Mouse (Mus musculus) left cerebral cortex, adult 9 months (tissue): Measurements from ENCODE around the gene Tmem259.

ENCODE experiments used
- DNase-seq, 2 experiments: peaks; one replicate each; pipeline ENCODE4 v3.0.0; 2022; ENCODE audit warnings: low spot score in 2 of 2

The Tmem259 gene

DNA sequence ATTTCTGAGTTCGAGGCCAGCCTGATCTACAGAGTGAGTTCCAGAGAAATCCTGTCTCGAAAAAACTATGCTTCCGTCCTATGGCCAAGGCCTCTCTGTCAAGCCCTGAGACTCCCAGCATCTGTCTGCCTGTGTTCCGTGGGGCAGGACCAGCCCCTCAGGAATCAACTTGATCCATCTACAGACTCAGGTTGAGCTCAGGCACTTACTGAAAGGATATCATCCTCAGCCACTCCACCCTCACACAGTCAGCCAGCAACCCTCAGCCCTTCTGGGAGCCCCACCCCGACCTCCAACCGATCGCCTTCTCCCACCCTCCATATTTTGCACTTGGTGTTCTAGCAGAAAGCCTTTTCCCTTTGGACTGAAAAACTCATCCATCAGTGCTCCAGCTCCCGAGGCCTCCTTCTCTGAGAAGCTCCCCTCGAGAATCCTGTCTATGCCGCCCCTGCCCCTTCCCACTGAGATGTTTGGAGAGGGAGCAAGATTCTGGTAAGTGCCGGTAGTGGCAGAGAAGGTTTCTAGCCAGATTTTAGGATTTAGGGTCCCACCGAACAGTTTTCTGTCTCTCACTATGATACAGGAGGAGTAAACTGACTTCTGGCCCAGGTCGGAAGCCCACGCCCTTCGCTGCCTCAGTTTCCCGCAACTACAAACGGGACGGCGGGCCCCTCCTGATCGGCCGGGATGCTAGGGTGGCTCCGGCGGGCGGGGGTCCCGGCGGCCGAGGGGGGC is 3.8 kb upstream of the Tmem259 start:
- DNase-seq, result no peak

DNA sequence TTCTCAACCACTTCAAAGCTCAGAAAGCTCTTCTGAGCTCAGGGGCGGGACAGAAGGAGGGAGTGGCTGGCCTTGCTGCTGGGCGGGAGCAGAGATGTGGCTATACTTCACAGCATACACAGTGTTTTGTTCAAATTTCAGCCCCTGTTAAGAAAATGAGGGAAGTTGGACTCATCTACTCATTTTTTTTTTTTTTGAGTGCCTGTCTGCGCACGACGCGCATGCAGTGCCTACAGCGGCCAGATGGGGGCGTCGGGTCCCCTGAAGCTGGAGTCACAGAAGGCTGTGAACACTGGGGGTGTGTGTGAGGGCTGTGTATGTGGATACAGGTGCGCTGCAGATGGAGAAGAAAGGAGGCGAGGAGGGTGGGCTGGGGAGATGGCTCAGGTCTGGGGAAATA is 2.8 kb upstream of the Tmem259 start:
- DNase-seq, result peak in 1 of 2 experiments; percentile 85

DNA sequence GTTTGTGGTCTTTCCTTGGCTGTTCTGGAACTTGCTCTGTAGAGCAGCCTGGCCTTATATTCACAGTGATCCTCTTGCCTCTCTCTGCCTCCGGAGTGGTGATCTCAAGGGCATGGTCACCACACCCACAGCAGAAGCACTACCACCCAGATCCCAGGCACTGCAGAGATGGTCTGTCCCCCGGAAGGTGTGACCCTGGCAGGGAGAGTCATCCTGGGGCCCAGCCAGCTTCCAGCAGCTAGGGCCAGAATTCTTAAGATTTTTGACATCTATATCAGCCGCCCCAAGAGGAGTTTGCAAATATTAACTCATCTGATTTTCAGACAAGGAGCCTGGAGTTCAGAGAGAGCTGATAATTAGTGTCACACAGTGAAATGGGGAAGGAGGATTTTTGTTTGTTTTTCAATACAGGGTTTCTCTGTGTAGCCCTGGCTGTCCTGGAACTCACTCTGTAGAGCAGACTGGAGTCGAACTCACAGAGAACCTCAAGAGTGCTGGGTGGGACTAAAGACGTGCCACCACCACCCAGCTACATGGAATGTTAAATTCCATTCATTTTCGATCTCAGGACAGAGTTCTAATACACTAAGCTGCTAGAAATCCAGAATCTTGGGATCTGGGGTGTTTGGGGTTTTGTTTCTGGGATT is 2.2 kb upstream of the Tmem259 start:
- DNase-seq, result no peak

DNA sequence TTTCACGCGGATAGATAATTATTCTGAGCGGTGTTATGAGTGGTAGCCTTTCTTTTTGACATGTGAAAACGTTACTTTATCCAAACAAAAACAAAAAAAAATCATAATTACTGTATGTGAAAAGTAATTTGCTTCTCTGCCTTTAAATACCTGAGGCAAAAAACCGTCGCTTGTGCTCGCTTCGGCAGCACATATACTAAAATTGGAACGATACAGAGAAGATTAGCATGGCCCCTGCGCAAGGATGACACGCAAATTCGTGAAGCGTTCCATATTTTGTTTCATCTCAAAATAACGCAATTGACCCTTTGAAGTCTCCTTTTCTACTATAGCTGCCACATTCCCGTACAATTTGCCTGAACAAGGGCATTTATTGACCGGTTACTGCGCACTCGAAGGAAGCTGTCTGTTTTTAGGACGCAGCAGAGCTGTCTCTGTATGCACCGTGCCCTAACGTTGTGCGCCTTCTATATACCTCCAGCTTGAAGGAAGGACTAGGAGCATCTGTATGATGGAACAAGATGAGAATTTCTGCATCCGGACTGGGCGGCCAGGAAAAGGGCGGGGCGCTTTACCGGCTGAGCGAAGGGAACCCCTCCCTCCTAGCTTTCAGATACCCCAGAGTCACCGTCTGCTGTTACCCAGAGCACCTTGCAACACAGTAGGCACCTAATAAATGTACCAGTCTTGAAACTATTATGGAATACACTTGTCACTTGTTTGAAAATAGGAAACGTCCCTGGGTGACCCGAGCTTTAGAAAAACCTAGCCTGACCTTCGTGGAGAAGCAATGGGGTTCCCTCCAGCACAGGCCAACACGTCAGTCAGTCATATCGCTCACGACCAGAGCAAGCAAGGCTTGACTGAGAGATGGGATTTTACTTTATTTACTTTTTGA is 1.5 kb upstream of the Tmem259 start:
- peak; percentile 63 to 76 for DNase-seq

DNA sequence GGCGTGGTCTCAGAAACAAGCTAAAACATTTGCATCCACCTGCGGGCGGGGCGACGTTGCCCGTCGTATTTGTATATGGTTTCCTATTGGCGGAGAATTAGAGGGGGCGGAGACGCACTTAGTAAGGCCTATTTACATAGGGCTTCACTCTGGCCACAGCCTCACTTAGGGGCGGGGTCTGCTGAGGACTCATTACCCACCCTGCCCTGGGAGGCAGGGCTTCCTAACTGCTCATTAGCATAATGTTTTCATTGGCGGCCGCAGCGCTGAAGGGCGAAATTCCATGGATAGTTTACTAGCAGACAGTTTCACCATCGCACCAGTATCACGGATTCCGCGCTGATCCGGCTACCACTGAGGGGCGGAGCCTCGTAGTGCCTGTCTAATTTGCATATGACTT is 741 bp upstream of the Tmem259 start:
- peak; percentile 98 to 99 for DNase-seq

DNA sequence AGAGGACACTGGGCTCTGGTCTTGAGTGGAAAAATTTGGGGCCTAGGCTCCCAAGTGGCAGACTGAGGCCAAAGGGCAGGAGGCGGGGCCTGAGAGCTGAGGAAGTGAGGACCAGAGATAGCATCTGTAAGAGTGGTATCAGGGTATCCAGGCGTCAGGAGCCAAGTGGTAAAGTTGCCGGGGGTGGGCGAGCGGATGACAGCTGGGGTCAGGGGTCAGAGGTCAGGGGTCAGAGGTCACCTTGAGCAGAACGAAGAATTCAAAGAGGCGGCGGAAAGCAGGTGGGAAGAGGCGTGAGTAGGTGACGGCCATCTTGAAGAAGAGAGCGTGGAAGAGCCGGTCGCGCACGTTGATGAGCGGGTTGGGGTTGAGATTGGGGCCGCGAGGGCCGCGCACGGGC is 460 bp downstream of the Tmem259 start:
- DNase-seq, result peak in 1 of 2 experiments; percentile 71

DNA sequence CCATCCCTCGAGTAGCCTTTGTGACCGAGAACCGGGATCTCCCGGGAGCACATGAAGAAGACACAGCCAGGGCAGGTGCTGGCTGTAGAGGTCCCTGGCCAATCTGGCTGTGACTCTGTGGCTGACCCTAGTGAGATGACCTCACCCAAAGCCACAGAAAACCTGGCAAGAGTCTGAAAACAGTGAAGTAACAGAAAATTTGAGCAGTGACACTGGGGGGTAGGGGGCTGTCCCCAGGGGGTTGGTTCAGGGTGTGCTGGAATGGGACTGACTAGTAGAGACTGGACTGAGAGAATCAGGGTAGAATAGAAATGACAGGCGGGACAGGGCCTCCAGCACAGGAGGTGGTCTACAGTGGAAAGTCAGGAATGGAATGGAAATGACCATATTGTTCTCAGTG is 925 bp downstream of the Tmem259 start:
- DNase-seq, result no peak

DNA sequence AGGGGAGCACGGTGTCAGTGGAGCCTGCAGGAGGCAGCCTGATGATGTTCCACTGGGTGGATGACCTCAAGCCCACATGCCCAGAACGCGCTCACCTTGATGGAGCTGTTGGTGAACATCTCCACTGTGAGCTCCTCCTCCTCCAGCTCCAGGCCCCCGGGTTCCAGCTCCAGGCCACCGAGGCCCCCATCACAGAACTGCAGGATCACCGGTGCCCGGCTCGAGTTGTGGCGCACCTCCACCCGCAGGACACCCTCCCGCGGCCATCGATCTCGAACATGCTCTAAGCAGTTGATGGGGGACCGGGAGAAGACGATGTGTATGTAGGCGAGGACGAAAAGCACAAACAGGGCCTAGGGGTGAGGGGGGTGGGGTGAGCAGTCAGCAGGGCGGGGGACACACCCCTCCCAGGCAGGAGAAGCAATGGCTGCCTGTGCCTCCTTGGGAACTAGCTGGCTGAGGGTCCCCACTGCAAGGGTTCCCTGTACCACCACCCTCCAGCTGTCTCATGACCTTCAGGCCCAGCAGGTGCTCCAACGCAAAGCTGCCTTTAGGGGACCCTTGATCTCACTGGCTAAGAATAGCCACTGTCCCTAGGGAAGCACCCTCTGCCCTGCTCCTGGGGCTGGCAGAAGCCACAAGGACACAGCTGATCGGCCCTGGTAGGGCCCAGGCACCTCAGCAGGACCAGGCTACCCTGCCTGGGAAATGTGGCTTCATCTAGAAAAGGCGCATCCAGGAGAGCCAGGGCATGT is 4.6 kb downstream of the Tmem259 start:
- no peak for DNase-seq

DNA sequence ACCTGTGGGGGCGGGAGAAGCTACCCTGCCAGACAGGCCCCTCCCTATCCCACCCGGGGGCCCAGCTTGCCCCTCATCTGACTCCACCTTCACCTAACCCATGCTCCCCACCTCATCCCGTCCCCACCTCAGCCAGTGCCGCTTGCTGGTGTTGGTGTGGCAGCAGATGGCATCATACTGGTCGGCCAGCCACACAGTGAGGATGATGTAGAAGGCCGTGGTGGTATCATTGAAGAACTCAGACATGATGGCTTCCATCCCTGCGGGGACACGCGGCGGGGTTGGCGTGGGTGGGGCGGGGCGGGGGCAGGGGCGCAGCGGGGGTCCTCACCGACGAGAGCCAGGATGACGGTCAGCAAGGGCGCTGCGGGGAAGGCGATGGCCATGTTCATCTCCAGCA is 6.1 kb downstream of the Tmem259 start:
- DNase-seq, result no peak

DNA sequence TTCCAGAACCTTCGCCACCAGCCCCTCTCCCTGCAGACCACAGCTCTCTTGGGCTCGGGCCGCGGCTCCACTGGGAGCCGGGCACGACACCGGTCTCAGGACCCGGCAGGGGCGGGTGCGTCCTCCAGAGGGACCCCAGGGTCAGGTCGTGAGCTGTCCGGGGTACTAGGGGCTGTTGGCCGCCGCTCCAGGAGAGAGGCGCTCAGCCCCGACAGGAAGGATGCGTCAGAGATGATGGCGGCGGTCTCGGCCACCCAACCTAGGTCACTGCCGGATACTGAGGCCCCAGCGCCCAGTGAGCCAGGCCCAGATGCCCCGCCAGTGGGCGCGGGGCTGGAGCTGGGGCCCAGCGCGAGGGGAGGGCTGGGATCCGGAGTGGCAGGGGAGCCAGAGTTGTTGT is 6.8 kb downstream of the Tmem259 start:
- no peak for DNase-seq

DNA sequence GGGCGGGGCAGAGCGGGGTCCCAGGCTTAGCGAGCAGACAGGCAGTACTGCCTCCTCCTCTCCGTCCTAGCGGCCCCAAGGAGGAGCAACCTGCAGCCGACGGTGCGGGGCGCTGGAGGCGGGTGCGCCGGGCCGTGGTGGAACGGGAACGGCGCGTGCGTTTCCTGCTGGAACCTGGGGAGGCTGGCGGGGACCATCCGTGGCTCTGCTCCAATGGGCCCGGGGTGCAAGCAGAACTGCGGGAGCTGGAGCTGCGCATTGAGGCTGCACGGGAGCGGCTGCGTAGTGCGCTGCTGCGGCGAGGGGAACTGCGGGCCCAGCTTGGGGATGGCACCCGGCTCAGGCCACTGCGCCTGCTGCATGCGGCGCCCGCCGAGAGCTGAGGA is 7.4 kb downstream of the Tmem259 start:
- DNase-seq, result no peak

DNA sequence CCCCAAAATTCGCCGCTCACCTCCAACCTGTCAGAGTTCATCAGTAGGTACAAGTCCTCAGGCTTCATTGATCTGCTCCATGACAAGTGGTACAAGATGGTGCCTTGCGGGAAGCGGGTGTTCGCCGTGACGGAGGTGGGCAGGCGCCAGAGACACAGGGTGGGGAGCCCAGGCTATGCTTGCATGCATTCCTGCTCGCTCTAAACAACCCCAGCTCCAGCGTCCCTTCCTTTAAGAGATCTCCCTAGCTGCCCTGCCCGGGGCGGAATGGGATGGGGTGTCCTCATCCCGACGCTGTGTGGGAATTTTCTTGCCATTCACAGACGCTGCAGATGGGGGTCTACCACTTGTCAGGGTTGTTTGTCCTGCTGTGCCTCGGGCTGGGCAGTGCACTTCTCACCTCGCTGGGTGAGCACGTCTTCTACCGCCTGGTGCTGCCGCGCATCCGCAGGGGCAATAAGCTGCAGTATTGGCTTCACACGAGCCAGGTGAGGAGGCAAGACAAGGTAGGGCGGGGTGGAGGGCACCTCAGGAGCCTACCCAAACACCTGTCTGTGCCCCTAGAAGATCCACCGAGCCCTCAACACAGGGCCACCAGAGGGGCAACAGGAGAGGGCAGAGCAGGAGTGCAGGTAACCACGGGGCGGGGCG is 7.9 kb downstream of the Tmem259 start:
- no peak for DNase-seq

DNA sequence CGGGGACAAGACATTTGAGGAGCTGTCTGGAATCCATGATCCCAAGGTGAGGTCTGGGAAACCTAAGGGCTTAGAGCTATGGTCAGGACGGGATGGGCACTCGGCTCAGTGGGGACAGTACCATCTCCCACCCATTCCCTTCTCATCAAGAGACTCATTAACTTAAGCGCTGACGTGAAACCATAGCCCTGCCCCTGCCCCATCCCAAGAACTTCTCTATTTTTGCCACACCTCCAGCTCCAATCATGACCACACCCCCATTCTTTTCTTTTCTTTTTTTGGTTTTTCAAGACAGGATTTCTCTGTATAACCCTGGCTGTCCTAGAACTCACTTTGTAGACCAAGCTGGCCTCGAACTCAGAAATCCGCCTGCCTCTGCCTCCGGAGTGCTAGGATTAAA is 9.5 kb downstream of the Tmem259 start:
- no peak for DNase-seq

DNA sequence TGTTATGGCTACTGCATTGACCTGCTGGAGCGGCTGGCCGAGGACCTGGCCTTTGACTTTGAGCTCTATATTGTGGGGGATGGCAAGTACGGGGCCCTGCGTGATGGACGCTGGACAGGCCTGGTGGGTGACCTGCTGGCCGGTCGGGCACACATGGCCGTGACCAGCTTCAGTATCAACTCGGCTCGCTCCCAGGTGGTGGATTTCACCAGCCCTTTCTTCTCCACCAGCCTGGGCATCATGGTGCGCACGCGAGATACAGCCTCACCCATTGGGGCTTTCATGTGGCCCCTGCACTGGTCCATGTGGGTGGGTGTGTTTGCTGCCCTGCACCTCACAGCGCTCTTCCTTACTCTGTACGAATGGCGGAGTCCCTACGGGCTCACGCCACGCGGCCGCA is 10.0 kb downstream of the Tmem259 start:
- DNase-seq, result no peak

DNA sequence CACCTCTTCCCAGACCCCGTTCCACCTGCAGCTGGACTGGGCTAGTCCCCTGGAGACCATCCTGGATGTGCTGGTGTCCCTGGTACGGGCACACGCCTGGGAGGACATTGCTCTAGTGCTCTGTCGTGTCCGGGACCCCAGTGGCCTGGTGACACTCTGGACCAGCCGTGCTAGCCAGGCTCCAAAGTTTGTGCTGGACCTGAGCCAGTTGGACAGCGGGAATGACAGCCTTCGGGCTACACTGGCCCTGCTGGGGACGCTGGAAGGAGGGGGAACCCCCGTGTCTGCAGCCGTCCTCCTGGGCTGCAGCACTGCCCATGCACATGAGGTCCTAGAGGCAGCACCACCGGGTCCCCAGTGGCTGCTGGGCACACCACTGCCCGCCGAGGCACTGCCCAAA is 11.3 kb downstream of the Tmem259 start:
- no peak for DNase-seq

DNA sequence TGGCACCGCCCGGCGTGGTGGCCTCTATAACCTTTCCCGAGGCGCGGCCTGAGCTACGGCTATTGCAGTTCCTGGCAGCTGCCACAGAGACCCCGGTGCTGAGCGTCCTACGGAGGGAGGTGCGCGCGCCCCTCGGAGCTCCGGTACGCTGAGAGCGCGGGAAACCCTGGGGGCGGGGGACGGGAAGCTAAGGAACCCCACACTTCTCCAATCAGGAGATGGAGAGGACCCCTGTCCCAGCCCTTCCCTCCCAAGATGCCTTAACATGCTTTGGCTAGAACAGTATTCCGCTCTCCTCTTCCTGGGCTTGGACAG is 13.0 kb downstream of the Tmem259 start:
- DNase-seq, result no peak

DNA sequence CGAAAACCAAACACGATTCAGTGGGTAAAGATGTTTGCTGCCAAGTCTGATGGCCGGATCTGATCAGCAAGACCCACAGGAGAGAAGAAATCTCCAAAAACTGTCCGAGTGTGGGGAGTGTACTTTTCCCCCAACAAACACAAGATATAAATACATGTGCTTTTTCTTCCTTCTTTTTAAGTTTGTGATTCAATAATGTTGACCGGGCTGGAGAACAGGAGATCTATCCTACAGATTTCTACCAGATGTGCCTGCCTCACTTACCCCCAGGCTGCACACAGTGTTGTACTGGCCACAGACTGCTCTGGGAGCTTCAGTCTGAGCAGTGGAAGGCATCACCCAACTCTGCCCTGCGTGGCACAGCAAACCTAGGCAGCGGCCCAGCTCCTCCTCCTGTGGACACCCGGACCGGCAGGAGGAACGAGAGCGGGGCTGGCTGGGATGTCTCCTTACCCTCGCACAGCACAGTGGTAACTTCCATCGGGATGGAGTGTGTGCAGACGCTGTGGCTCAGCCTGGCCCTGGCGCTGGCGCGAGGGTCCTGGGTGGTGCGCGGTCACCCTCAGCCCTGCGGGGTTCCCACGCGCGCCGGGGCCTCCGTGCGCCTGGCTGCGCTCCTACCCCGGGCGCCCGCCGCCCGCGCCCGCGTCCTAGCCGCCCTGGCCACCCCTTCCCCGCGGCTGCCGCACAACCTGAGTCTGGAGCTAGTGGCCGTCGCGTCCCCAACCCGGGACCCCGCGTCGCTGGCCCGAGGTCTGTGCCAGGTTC is 13.5 kb downstream of the Tmem259 start, which contains the start of gene Grin3b:
TSS of gene Grin3b (plus strand) at position 301 of the 768 bp plus-strand sequence.
- no peak for DNase-seq

DNA sequence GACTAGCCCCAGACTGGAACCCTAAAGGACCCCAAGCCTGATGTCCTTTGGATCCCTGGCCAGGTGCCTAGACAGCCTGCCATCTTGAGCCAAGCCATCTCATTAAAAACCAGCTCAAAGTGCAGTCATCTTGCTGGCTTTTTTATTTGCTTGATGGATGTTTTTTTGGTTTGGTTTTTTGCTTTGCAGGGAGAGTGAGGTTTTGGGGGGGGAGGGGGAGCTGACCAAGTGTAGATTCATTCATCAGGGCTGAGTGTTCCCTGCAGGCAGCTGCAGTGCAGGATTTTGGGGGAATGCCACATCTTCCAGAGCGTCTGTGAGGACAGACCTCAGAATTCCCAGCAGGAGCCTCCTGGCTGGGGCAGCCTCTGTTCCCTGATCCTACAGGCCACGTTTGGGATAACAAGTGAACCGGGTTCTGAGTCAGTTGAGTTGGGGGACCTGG is 15.0 kb downstream of the Tmem259 start:
- DNase-seq, result no peak

DNA sequence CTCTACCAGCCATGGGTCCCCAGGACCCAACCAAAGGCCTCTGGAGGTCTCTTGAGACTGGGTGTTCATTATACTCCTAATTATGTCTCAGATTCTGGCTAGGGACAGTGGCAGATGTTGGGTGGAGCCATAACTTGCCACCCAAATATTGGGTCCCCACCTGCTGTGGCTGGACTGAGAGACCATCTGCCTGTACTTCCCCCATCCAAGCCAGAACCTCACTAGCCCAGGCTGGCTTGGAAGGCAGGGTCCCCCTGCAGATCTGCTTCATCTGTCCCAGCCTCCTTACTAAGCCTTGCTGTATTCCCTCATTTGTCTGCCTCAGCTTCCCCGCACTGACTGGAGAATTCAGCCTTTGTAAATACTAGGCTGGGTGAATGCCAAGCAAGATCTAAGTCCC is 15.9 kb downstream of the Tmem259 start:
- no peak for DNase-seq

DNA sequence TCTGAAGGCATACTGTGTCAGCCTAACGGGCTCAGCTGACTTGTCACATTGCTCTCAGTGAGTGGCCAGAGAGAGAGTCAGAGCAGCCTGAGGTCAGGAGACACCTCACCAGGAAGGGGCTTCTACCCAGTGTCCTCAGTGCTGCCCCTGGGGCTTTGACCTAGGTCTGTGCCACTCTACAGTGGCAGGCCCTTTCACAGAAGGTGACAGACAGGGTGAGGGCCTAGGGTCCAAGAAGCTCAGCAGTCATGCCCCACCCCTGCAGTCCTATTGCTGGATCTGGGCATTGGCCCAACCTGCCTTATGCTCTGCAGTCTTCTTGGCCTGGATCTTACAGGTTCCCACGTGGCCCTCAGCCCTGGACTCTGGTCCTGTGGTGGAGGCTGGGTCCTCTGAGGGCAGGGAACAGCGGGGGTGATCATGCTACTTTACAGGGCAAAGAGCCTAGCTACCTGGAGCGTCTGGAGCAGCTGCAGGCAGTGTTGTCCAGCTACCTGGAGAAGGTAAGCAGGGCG is 17.2 kb downstream of the Tmem259 start:
- no peak for DNase-seq
